Mouse (Mus musculus) cortical plate, adult 2 months (tissue): ENCODE measurements around the gene Olfr222.

ENCODE experiments used
- CTCF ChIP-seq: fragments of 200-500 bp; IDR thresholded peaks from 2 replicates; pipeline ENCODE4 v1.5.1; 2011; ENCODE audit warnings: mild to moderate bottlenecking, control low read depth, low read length; ENCODE audit not compliant: insufficient read depth; ENCODE audit errors: extremely low read depth
- POLR2A ChIP-seq: fragments of 200-500 bp; IDR thresholded peaks from 2 replicates; pipeline ENCODE4 v1.6.1; 2011; ENCODE audit warnings: mild to moderate bottlenecking, low read length, control low read depth; ENCODE audit not compliant: insufficient read depth; ENCODE audit errors: extremely low read depth

DNA sequence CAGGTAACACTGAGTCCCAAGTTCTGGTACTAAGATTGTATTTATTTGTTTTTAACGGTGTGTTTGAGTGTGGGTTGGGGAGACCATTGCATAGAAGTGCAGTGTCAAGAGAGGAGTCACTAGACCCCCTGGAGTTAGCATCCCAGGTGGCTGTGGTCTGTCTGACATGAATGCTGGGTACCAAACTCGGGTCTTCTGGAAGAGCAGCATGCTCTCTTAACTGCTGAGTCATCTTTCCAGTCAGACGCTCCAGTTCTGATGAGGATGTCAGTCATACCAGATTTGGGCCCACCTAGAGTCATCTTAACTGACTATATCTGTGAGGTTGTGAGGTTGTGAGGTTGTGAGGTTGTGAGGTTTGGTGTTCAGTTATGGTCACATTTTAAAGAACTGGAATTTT lies 15.1 kb downstream of the Olfr222 start:
- TF ChIP-seq CTCF: no peak
- no peak for TF ChIP-seq POLR2A
